ENCODE assay signal across 11 mouse cellular contexts in genomic region chr3:138781492-138781891, GRCm38 (mm10). TPM values are rescaled to one million over a fixed set of nuclear protein-coding genes. Genes with fewer than 3 reads are reported as not detected.
DNase-seq lines count a peak whose midpoint lies in the region; ATAC-seq and TF ChIP-seq lines count a peak whose summit lies in the region.
"Had no signal": no experiment of that assay in that cellular context is flagged by ENCODE, and none has a peak within 500 bp of the region (broad histone marks: within the 10 kb centered on the region; RNA-seq: fewer than 3 reads in every experiment).

No protein-coding gene starts in this region.

- no peak for DNase-seq in heart, adult 11 months
- no peak for DNase-seq in liver, postnatal 0 days
- DNase-seq in gastrocnemius, adult 2 months: no peak
- DNase-seq: thymus, postnatal 4 days had no signal

- no peak for TF ChIP-seq CTCF in liver, postnatal 0 days (IDR thresholded peaks at IDR 0.05; ENCODE audit: low read depth)
- TF ChIP-seq CTCF in gastrocnemius, adult 2 months (IDR thresholded peaks at IDR 0.05): no peak

- no peak for TF ChIP-seq EP300 in liver, postnatal 0 days (IDR thresholded peaks at IDR 0.05; ENCODE audit: low read depth)

- no peaks in the 10 kb centered on the region for H3K9me3 ChIP-seq in heart, embryonic 11.5 days (replicated peaks; ENCODE audit: control insufficient read depth, low read length)
- H3K9me3 ChIP-seq in liver, embryonic 12.5 days (replicated peaks): no peaks in the 10 kb centered on the region
- no peaks in the 10 kb centered on the region for H3K9me3 ChIP-seq in liver, postnatal 0 days (ENCODE audit: low read length)
- no peaks in the 10 kb centered on the region for H3K9me3 ChIP-seq in intestine, embryonic 15.5 days
- H3K9me3 ChIP-seq in midbrain, embryonic 13.5 days: no peaks in the 10 kb centered on the region

- WGBS in heart, embryonic 11.5 days (ENCODE audit: insufficient replicate concordance): 50% methylated on average over 9 of the region's 9 CpGs
- 77% methylated on average over 9 of the region's 9 CpGs for WGBS in liver, embryonic 12.5 days (ENCODE audit: insufficient replicate concordance)
- 72% methylated on average over 9 of the region's 9 CpGs for WGBS in liver, postnatal 0 days (ENCODE audit: insufficient replicate concordance)
- 63% methylated on average over 9 of the region's 9 CpGs for WGBS in intestine, embryonic 15.5 days
- WGBS in midbrain, embryonic 13.5 days: 82% methylated on average over 9 of the region's 9 CpGs

- peaks cover 11% of the 10 kb centered on the region for H3K4me1 ChIP-seq in heart, embryonic 11.5 days (ENCODE audit: control insufficient read depth, insufficient read depth, low read length)
- peaks cover 8% of the 10 kb centered on the region for H3K4me1 ChIP-seq in liver, embryonic 12.5 days
- no peaks in the 10 kb centered on the region for H3K4me1 ChIP-seq in liver, postnatal 0 days (ENCODE audit: insufficient read depth)
- H3K4me1 ChIP-seq in intestine, embryonic 15.5 days (replicated peaks): peaks cover 22% of the 10 kb centered on the region
- peaks cover 65% of the 10 kb centered on the region for H3K4me1 ChIP-seq in midbrain, embryonic 13.5 days (replicated peaks)

- H3K4me3 ChIP-seq in heart, embryonic 11.5 days (ENCODE audit: low read depth, low read length): no peak overlapping the region
- no peak overlapping the region for H3K4me3 ChIP-seq in liver, embryonic 12.5 days
- no peak overlapping the region for H3K4me3 ChIP-seq in liver, postnatal 0 days (ENCODE audit: low read depth, low read length)
- no peak overlapping the region for H3K4me3 ChIP-seq in intestine, embryonic 15.5 days (replicated peaks)
- H3K4me3 ChIP-seq in midbrain, embryonic 13.5 days (replicated peaks): no peak overlapping the region
- H3K4me3 ChIP-seq in gastrocnemius, adult 2 months: no peak overlapping the region

- no peaks in the 10 kb centered on the region for H3K36me3 ChIP-seq in heart, embryonic 11.5 days (ENCODE audit: control insufficient read depth, insufficient read depth, low read length)
- H3K36me3 ChIP-seq in liver, embryonic 12.5 days: no peaks in the 10 kb centered on the region
- H3K36me3 ChIP-seq in liver, postnatal 0 days (replicated peaks; ENCODE audit: insufficient read depth, low read length): no peaks in the 10 kb centered on the region
- no peaks in the 10 kb centered on the region for H3K36me3 ChIP-seq in intestine, embryonic 15.5 days
- no peaks in the 10 kb centered on the region for H3K36me3 ChIP-seq in midbrain, embryonic 13.5 days

- intact Hi-C loops in gastrocnemius, adult 2 months (cut with DNase I): no loop called here

- 0 out of 2 replicates have a peak, but pooled peaks have one; percentile 52 for ATAC-seq in heart, embryonic 11.5 days (replicated peaks; ENCODE audit: insufficient number of reproducible peaks, low FRiP score, low TSS enrichment)
- peak; percentile 35; the same call in 1 of the 2 replicates for ATAC-seq in liver, embryonic 12.5 days
- no peak; the same call in 1 of the 2 replicates for ATAC-seq in liver, postnatal 0 days
- 0 out of 2 replicates have a peak, but pooled peaks have one; percentile 42 for ATAC-seq in intestine, embryonic 15.5 days
- ATAC-seq in midbrain, embryonic 13.5 days: no peak
- no peak for ATAC-seq in megakaryocyte progenitor cell, adult 5-6 weeks (replicated peaks; ENCODE audit: poor library complexity)
- ATAC-seq: CD4-positive, CD25-positive, alpha-beta regulatory T cell, adult 4 months; inflammation-experienced regulatory T-cells, adult 6 months had no signal

- no peaks in the 10 kb centered on the region for H3K27me3 ChIP-seq in heart, embryonic 11.5 days (ENCODE audit: control insufficient read depth, insufficient read depth, low read length)
- no peaks in the 10 kb centered on the region for H3K27me3 ChIP-seq in liver, embryonic 12.5 days (replicated peaks)
- H3K27me3 ChIP-seq in liver, postnatal 0 days (ENCODE audit: insufficient read depth, low read length): no peaks in the 10 kb centered on the region
- H3K27me3 ChIP-seq in intestine, embryonic 15.5 days (replicated peaks): no peaks in the 10 kb centered on the region
- H3K27me3 ChIP-seq in midbrain, embryonic 13.5 days: no peaks in the 10 kb centered on the region

- no peak overlapping the region for H3K27ac ChIP-seq in heart, embryonic 11.5 days (ENCODE audit: low read depth, low read length)
- no peak overlapping the region for H3K27ac ChIP-seq in liver, embryonic 12.5 days
- no peak overlapping the region for H3K27ac ChIP-seq in liver, postnatal 0 days (ENCODE audit: low read depth)
- no peak overlapping the region for H3K27ac ChIP-seq in intestine, embryonic 15.5 days
- peak overlapping the region; percentile 19; the same call in 1 of the 2 replicates for H3K27ac ChIP-seq in midbrain, embryonic 13.5 days
- no peak overlapping the region for H3K27ac ChIP-seq in gastrocnemius, adult 2 months

- H3K9ac ChIP-seq in heart, embryonic 11.5 days (ENCODE audit: low read depth, low read length): no peak overlapping the region
- no peak overlapping the region for H3K9ac ChIP-seq in liver, embryonic 12.5 days
- H3K9ac ChIP-seq in liver, postnatal 0 days (replicated peaks): no peak overlapping the region
- H3K9ac ChIP-seq in intestine, embryonic 15.5 days: no peak overlapping the region
- H3K9ac ChIP-seq in midbrain, embryonic 13.5 days (replicated peaks): no peak overlapping the region

- no peak overlapping the region for H3K4me2 ChIP-seq in heart, embryonic 11.5 days
- no peak overlapping the region for H3K4me2 ChIP-seq in liver, embryonic 12.5 days
- H3K4me2 ChIP-seq in liver, postnatal 0 days (ENCODE audit: low read depth, low read length): no peak overlapping the region
- H3K4me2 ChIP-seq in intestine, embryonic 15.5 days (replicated peaks): no peak overlapping the region
- no peak overlapping the region for H3K4me2 ChIP-seq in midbrain, embryonic 13.5 days (replicated peaks)

RNA-seq across cellular contexts. Expression of gene Tspan5, which starts 39.5 kb away (rescaled TPM):
- polyA plus RNA-seq in heart, embryonic 11.5 days (2014; fragmentation: Nextera tagmentation; extraction: Ambion mirVana): 13.9 and 17.1 TPM in 2 replicates
- polyA plus RNA-seq in liver, embryonic 12.5 days (2016; fragmentation: Nextera tagmentation; extraction: Ambion mirVana): 7.1 TPM in 2 replicates
- 1.6 and 1.7 TPM in 2 replicates for polyA plus RNA-seq in liver, postnatal 0 days (2015; fragmentation: Nextera tagmentation; extraction: Ambion mirVana)
- 17.8 and 18.4 TPM in 2 replicates for polyA plus RNA-seq in intestine, embryonic 15.5 days (2015; fragmentation: Nextera tagmentation; extraction: Ambion mirVana)
- 75.5 and 79.1 TPM in 2 replicates for polyA plus RNA-seq in midbrain, embryonic 13.5 days (2015; fragmentation: Nextera tagmentation; extraction: Ambion mirVana)
- total RNA-seq in megakaryocyte progenitor cell, adult 5-6 weeks (2015): 26.5 and 33.7 TPM in 2 replicates
- 39.0 and 40.5 TPM in 2 replicates for total RNA-seq in megakaryocyte progenitor cell, adult 5-6 weeks (2017)
- total RNA-seq in gastrocnemius, adult 2 months (2021): 1 to 10 TPM; 4.0 to 4.4 TPM

Comparison
In these comparisons a context has a peak if more than half of its experiments do, and no peak if none do; other contexts are left out.
1. ATAC-seq: peak in heart, embryonic 11.5 days (single experiment), liver, embryonic 12.5 days (single experiment) and intestine, embryonic 15.5 days (single experiment); none in liver, postnatal 0 days (single experiment), midbrain, embryonic 13.5 days (single experiment) and megakaryocyte progenitor cell, adult 5-6 weeks (single experiment).